Mouse (Mus musculus) forebrain, embryonic 14.5 days (tissue): ENCODE data around the gene Gtf3c2. TPM values are rescaled to one million over a fixed set of nuclear protein-coding genes. Genes with fewer than 3 reads are reported as not detected.

Experiments
- ATAC-seq: fragments of 200-750 bp; cut with Nextera tagmentation; 2 replicates; pipeline ENCODE4 v1.8.0; 2017; ENCODE audit warnings: mild to moderate bottlenecking, moderate library complexity
- DNase-seq: peaks from one replicate; pipeline ENCODE4 v3.0.0-alpha.2; 2015; ENCODE audit warnings: low spot score
- H3K27ac ChIP-seq: fragments of 300-500 bp; sonication (generic); 2 replicates; pipeline ENCODE4 v1.5.1; 2014; ENCODE audit warnings: low read depth, mild to moderate bottlenecking, control low read depth, low read length, moderate library complexity
- H3K27me3 ChIP-seq: fragments of 300-500 bp; sonication (generic); replicated peaks from 2 replicates; pipeline ENCODE4 v1.6.1; 2014; ENCODE audit warnings: low read length, control low read depth, mixed read lengths; ENCODE audit not compliant: control insufficient read depth, insufficient read depth
- H3K36me3 ChIP-seq: fragments of 300-500 bp; sonication (generic); 2 replicates; pipeline ENCODE4 v1.6.1; 2014; ENCODE audit warnings: low read length, control low read depth; ENCODE audit not compliant: control insufficient read depth, insufficient read depth
- H3K4me1 ChIP-seq: fragments of 300-500 bp; sonication (generic); 2 replicates; pipeline ENCODE4 v1.6.1; 2014; ENCODE audit warnings: antibody characterized with exemption, low read length, control low read depth; ENCODE audit not compliant: control insufficient read depth, insufficient read depth
- H3K4me2 ChIP-seq: fragments of 300-500 bp; sonication (generic); 2 replicates; pipeline ENCODE4 v1.6.1; 2014; ENCODE audit warnings: mild to moderate bottlenecking, control low read depth, low read length
- H3K4me3 ChIP-seq: fragments of 300-500 bp; sonication (generic); 2 replicates; pipeline ENCODE4 v1.5.1; 2014; ENCODE audit warnings: low read depth, low read length, control low read depth
- H3K9ac ChIP-seq: fragments of 300-500 bp; sonication (generic); 2 replicates; pipeline ENCODE4 v1.6.1; 2014; ENCODE audit warnings: mild to moderate bottlenecking, low read length, control low read depth, moderate library complexity
- H3K9me3 ChIP-seq: fragments of 300-500 bp; sonication (generic); replicated peaks from 2 replicates; pipeline ENCODE4 v1.6.1; 2016; ENCODE audit warnings: low read length, control low read depth, mixed read lengths; ENCODE audit not compliant: control insufficient read depth
- WGBS: fragments of 180-500 bp; shearing (Covaris S2); extraction: QIAGEN DNeasy Blood & Tissue Kit; methylation state at CpG from one replicate; pipeline ENCODE4 v1.1.7; 2014; 5-methylcytosine and 5-hydroxymethylcytosine counted together
- polyA plus RNA-seq: library from polyadenylated mRNA; unstranded; fragments of >200 nt; fragmentation: Nextera tagmentation; extraction: Ambion mirVana; gene quantifications from 2 replicates; pipeline ENCODE4 v1.2.1, GENCODE M21; 2014

The Gtf3c2 gene
- polyA plus RNA-seq: 45.7 and 47.5 TPM in 2 replicates

GRCm38 (mm10) chr5:31179766-31180630 is at the start of gene Gtf3c2, which contains the start of gene Gm29609:
Gene Gtf3c2 (minus strand): TSS chr5:31180144.
Gene Gm29609 (minus strand): TSS chr5:31179911.
- Histone ChIP-seq H3K4me1 (peaks cover 9% of the 10 kb centered on the region; the same call in 1 of the 2 replicates), H3K27ac (peak within 1 kb of the TSS; percentile 95), H3K9me3 (no peaks in the 10 kb centered on the region), H3K4me3 (peak within 1 kb of the TSS; percentile 62), H3K27me3 (no peaks in the 10 kb centered on the region), H3K9ac (peak within 1 kb of the TSS; percentile 78), H3K4me2 (peak within 1 kb of the TSS; percentile 86), H3K36me3 (no peaks in the 10 kb centered on the region; the same call in 1 of the 2 replicates)
- ATAC-seq (peak; percentile 99), DNase-seq (peak; percentile 98)
- WGBS: under 1% methylated on average over 59 of the region's 59 CpGs

GRCm38 (mm10) chr5:31226641-31227040 is 46.7 kb upstream of the Gtf3c2 start:
- ATAC-seq (no peak), DNase-seq (no peak)
- Histone ChIP-seq H3K4me2 (no peak overlapping the region), H3K27me3 (no peaks in the 10 kb centered on the region), H3K4me3 (no peak overlapping the region), H3K4me1 (peaks cover 2% of the 10 kb centered on the region; the same call in 1 of the 2 replicates), H3K36me3 (no peaks in the 10 kb centered on the region), H3K9me3 (no peaks in the 10 kb centered on the region), H3K9ac (no peak overlapping the region), H3K27ac (no peak overlapping the region)
- WGBS: 75% methylated on average over 1 of the region's 1 CpGs

GRCm38 (mm10) chr5:31222696-31223095 is 42.8 kb upstream of the Gtf3c2 start:
- no peaks in the 10 kb centered on the region for H3K36me3 ChIP-seq
- 96% methylated on average over 9 of the region's 9 CpGs for WGBS
- H3K4me2 ChIP-seq: no peak overlapping the region
- DNase-seq: no peak
- H3K9ac ChIP-seq: no peak overlapping the region
- no peak for ATAC-seq
- peaks cover 5% of the 10 kb centered on the region; the same call in 1 of the 2 replicates for H3K4me1 ChIP-seq
- no peaks in the 10 kb centered on the region for H3K27me3 ChIP-seq
- no peak overlapping the region for H3K4me3 ChIP-seq
- no peak overlapping the region for H3K27ac ChIP-seq
- no peaks in the 10 kb centered on the region for H3K9me3 ChIP-seq

- ATAC-seq: 0 out of 2 replicates have a peak, but pooled peaks have one; percentile 25
- 16% methylated on average over 11 of the region's 11 CpGs for whole genome bisulfite sequencing
These were observed 41.5 kb upstream of the Gtf3c2 start for GRCm38 (mm10) chr5:31221304-31221945.

GRCm38 (mm10) chr5:31220448-31221303 is 40.7 kb upstream of the Gtf3c2 start, which contains the start of gene Ppm1g:
Gene Ppm1g (minus strand): TSS chr5:31220687.
- H3K36me3 ChIP-seq: no peaks in the 10 kb centered on the region
- ATAC-seq (peak; percentile 96), DNase-seq (peak; percentile 97)
- WGBS: under 1% methylated on average over 62 of the region's 70 CpGs
- H3K27ac ChIP-seq: peak within 1 kb of the TSS; percentile 90
- peak within 1 kb of the TSS; percentile 90 for H3K9ac ChIP-seq
- no peaks in the 10 kb centered on the region for H3K9me3 ChIP-seq
- peak within 1 kb of the TSS; percentile 77 for H3K4me2 ChIP-seq
- peaks cover 5% of the 10 kb centered on the region; the same call in 1 of the 2 replicates for H3K4me1 ChIP-seq
- no peaks in the 10 kb centered on the region for H3K27me3 ChIP-seq
- H3K4me3 ChIP-seq: peak within 1 kb of the TSS; percentile 96

More at GRCm38 (mm10) chr5:31221304-31221945, 41.5 kb upstream of the Gtf3c2 start:
- peaks cover 5% of the 10 kb centered on the region; the same call in 1 of the 2 replicates for H3K4me1 ChIP-seq
- H3K36me3 ChIP-seq: no peaks in the 10 kb centered on the region
- no peaks in the 10 kb centered on the region for H3K9me3 ChIP-seq
- H3K27me3 ChIP-seq: no peaks in the 10 kb centered on the region
- peak overlapping the region; percentile 84 for H3K9ac ChIP-seq
- peak overlapping the region; percentile 77 for H3K4me2 ChIP-seq
- DNase-seq: peak; percentile 82
- H3K27ac ChIP-seq: peak overlapping the region; percentile 90
- H3K4me3 ChIP-seq: peak overlapping the region; percentile 96

- DNase-seq: peak; percentile 59
- H3K9me3 ChIP-seq: no peaks in the 10 kb centered on the region
- WGBS: under 1% methylated on average over 40 of the region's 40 CpGs
- H3K36me3 ChIP-seq: no peaks in the 10 kb centered on the region
- peaks cover 5% of the 10 kb centered on the region; the same call in 1 of the 2 replicates for H3K4me1 ChIP-seq
- H3K9ac ChIP-seq: peak overlapping the region; percentile 90
- no peaks in the 10 kb centered on the region for H3K27me3 ChIP-seq
- ATAC-seq: peak; percentile 64
- peak overlapping the region; percentile 77 for H3K4me2 ChIP-seq
- H3K4me3 ChIP-seq: peak overlapping the region; percentile 96
- H3K27ac ChIP-seq: peak overlapping the region; percentile 90
These were observed 40.0 kb upstream of the Gtf3c2 start for GRCm38 (mm10) chr5:31219911-31220447.

- DNase-seq (no peak), ATAC-seq (no peak)
- H3K4me1 ChIP-seq: peaks cover 5% of the 10 kb centered on the region; the same call in 1 of the 2 replicates
- H3K4me3 ChIP-seq: peak overlapping the region; percentile 96
- H3K9ac ChIP-seq: peak overlapping the region; percentile 90
- WGBS: 2% methylated on average over 11 of the region's 11 CpGs
- no peaks in the 10 kb centered on the region for H3K36me3 ChIP-seq
- no peaks in the 10 kb centered on the region for H3K9me3 ChIP-seq
- H3K27ac ChIP-seq: peak overlapping the region; percentile 90; the same call in 1 of the 2 replicates
- H3K27me3 ChIP-seq: no peaks in the 10 kb centered on the region
- peak overlapping the region; percentile 77 for H3K4me2 ChIP-seq
These were observed 39.5 kb upstream of the Gtf3c2 start for GRCm38 (mm10) chr5:31219474-31219873.

GRCm38 (mm10) chr5:31219070-31219469 is 39.1 kb upstream of the Gtf3c2 start:
- Histone ChIP-seq H3K27ac (no peak overlapping the region), H3K9ac (no peak overlapping the region), H3K36me3 (no peaks in the 10 kb centered on the region), H3K27me3 (no peaks in the 10 kb centered on the region), H3K4me3 (peak overlapping the region; percentile 96), H3K4me2 (peak overlapping the region; percentile 77), H3K4me1 (peaks cover 5% of the 10 kb centered on the region; the same call in 1 of the 2 replicates), H3K9me3 (no peaks in the 10 kb centered on the region)
- ATAC-seq: no peak
- peak; percentile 69 for DNase-seq
- WGBS: 2% methylated on average over 2 of the region's 2 CpGs
